Mouse (Mus musculus): Measurements from ENCODE around the gene Ctcfl. TPM values are rescaled to one million over a fixed set of nuclear protein-coding genes. Genes with fewer than 3 reads are reported as not detected.

Gene Ctcfl
- polyA plus RNA-seq, 1 experiment from 2014 or later, result not detected

DNA sequence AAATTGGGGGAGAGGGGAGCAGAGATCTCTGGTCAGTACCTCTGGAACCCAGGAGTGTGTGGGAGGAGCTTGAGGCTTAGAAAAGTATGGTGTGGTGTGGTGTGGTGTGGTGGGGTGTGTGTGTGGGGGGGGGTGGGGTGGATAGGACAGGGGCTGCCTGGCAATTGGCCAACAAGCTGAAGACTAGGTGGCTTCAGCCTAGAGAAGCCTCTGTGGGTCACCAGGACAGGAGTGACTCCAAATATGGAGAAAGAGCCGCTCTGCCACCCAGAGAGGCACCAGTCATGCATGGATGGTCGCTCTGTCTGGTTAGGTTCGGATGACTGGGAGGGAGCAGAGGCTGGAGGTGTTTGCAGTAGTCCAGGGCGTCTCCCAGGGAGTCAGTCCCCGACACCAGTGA lies 71.9 kb downstream of the Ctcfl start:
- no peak overlapping the region for H3K4me3 ChIP-seq (ENCODE audit: low read depth, low read length)
- no peak overlapping the region for H3K27ac ChIP-seq (replicated peaks; ENCODE audit: low read depth, low read length)
- peaks cover 2% of the 10 kb centered on the region; the same call in 1 of the 2 replicates for H3K4me1 ChIP-seq (ENCODE audit: control insufficient read depth, insufficient read depth, low read length)
- no peak overlapping the region for H3K9ac ChIP-seq (replicated peaks; ENCODE audit: low read length)
- 62% methylated on average over 5 of the region's 5 CpGs for WGBS
- no peaks in the 10 kb centered on the region for H3K9me3 ChIP-seq (replicated peaks; ENCODE audit: control insufficient read depth, low read length)
- no peaks in the 10 kb centered on the region for H3K36me3 ChIP-seq (replicated peaks; ENCODE audit: control insufficient read depth, insufficient read depth, low read depth, low read length)
- no peak overlapping the region for H3K4me2 ChIP-seq (ENCODE audit: low read depth, low read length)
- DNase-seq (ENCODE audit: low spot score) (no peak), ATAC-seq (replicated peaks; ENCODE audit: insufficient number of reproducible peaks, low FRiP score, low TSS enrichment, low read depth) (no peak)
- no peaks in the 10 kb centered on the region for H3K27me3 ChIP-seq (ENCODE audit: control insufficient read depth, insufficient read depth, low read length)

- Histone ChIP-seq H3K4me1 (ENCODE audit: control insufficient read depth, insufficient read depth, low read length) (peaks cover 2% of the 10 kb centered on the region; the same call in 1 of the 2 replicates), H3K27me3 (ENCODE audit: control insufficient read depth, insufficient read depth, low read length) (no peaks in the 10 kb centered on the region), H3K9me3 (replicated peaks; ENCODE audit: control insufficient read depth, low read length) (no peaks in the 10 kb centered on the region), H3K27ac (replicated peaks; ENCODE audit: low read depth, low read length) (no peak overlapping the region), H3K36me3 (replicated peaks; ENCODE audit: control insufficient read depth, insufficient read depth, low read depth, low read length) (no peaks in the 10 kb centered on the region), H3K4me3 (ENCODE audit: low read depth, low read length) (no peak overlapping the region), H3K4me2 (ENCODE audit: low read depth, low read length) (no peak overlapping the region), H3K9ac (replicated peaks; ENCODE audit: low read length) (no peak overlapping the region)
- ATAC-seq (replicated peaks; ENCODE audit: insufficient number of reproducible peaks, low FRiP score, low TSS enrichment, low read depth) (no peak), DNase-seq (ENCODE audit: low spot score) (no peak)
- 69% methylated on average over 15 of the region's 15 CpGs for WGBS
These were observed 72.6 kb downstream of the Ctcfl start for GRCm38 (mm10) chr2:173046582-173047297.

DNA sequence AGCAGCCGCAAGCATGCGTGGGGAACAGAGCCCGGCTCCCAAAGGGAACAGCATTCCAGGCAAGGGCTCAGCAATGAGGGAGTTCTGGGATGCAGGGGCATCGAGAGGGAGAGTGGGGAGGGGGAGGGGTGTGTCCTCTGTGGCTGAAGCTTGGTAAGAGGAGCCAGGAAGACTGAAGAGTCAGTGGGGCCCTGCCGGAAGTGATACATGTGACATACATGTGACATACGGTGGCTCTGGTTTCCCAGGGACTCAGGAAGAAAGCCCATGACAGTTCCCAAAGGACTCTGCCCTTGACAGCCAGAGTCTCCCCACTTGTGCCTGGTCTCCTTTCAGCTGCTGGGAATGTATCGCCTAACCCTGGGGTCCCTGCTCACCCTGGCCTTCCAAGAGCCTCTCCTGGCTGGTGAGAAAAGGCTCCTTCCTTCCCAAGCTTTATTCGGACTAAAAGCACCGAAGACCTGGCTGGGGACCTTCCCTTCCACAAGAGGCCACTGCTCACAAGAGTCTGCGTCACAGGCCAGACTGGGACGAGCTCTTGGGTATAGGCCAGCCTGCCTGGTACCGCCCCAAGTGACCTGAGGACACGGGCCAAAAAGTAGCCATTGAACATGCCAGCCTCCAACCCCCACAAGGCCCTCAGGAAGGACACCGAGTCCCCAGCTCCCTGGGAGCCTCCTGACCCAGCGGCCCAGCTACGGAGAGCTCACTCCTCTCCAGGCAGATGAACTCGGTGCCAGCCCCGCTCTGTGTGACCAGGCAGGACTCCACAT lies 74.9 kb downstream of the Ctcfl start:
- no peak for DNase-seq (ENCODE audit: low spot score)
- H3K36me3 ChIP-seq (replicated peaks; ENCODE audit: control insufficient read depth, insufficient read depth, low read depth, low read length), result no peaks in the 10 kb centered on the region
- 77% methylated on average over 18 of the region's 18 CpGs for WGBS
- no peak overlapping the region for H3K4me2 ChIP-seq (ENCODE audit: low read depth, low read length)
- no peak for ATAC-seq (replicated peaks; ENCODE audit: insufficient number of reproducible peaks, low FRiP score, low TSS enrichment, low read depth)
- H3K9me3 ChIP-seq (replicated peaks; ENCODE audit: control insufficient read depth, low read length), result no peaks in the 10 kb centered on the region
- H3K4me3 ChIP-seq (ENCODE audit: low read depth, low read length), result no peak overlapping the region
- no peak overlapping the region for H3K9ac ChIP-seq (replicated peaks; ENCODE audit: low read length)
- no peak overlapping the region for H3K27ac ChIP-seq (replicated peaks; ENCODE audit: low read depth, low read length)
- no peaks in the 10 kb centered on the region for H3K4me1 ChIP-seq (ENCODE audit: control insufficient read depth, insufficient read depth, low read length)
- H3K27me3 ChIP-seq (ENCODE audit: control insufficient read depth, insufficient read depth, low read length), result no peaks in the 10 kb centered on the region

Other genes with a start within 250 kb of the Ctcfl start
- gene Bmp7, start 179.2 kb downstream of the Ctcfl start, polyA plus RNA-seq (2014; fragmentation: Nextera tagmentation; extraction: Ambion mirVana), result 26.2 and 26.6 TPM in 2 replicates
- 0.94 and 1.4 TPM in 2 replicates for gene Spo11, start 141.8 kb downstream of the Ctcfl start, polyA plus RNA-seq (2014; fragmentation: Nextera tagmentation; extraction: Ambion mirVana)
- gene Rae1, start 119.4 kb downstream of the Ctcfl start, polyA plus RNA-seq (2014; fragmentation: Nextera tagmentation; extraction: Ambion mirVana), result 155 and 158 TPM in 2 replicates
- gene Rbm38, start 99.0 kb downstream of the Ctcfl start, polyA plus RNA-seq (2014; fragmentation: Nextera tagmentation; extraction: Ambion mirVana), result 46.6 and 56.5 TPM in 2 replicates
- gene Pck1, start 33.5 kb upstream of the Ctcfl start, polyA plus RNA-seq (2014; fragmentation: Nextera tagmentation; extraction: Ambion mirVana), result not detected in 2 replicates
- not detected in 2 replicates for gene Zbp1, start 99.4 kb upstream of the Ctcfl start, polyA plus RNA-seq (2014; fragmentation: Nextera tagmentation; extraction: Ambion mirVana)
- 3.3 and 3.4 TPM in 2 replicates for gene Pmepa1, start 157.0 kb upstream of the Ctcfl start, polyA plus RNA-seq (2014; fragmentation: Nextera tagmentation; extraction: Ambion mirVana)

Data from embryonic facial prominence, embryonic 11.5 days (tissue).